Mouse (Mus musculus) erythroblast, embryonic 14.5 days (primary cell): ENCODE measurements around the gene Ppp3r2. TPM values are rescaled to one million over a fixed set of nuclear protein-coding genes. Genes with fewer than 3 reads are reported as not detected.

Source experiments
- H3K27me3 ChIP-seq: 2 replicates; pipeline ENCODE4 v1.6.1; 2012; ENCODE audit warnings: inconsistent platforms; ENCODE audit not compliant: control insufficient read depth
- H3K36me3 ChIP-seq: 2 replicates; pipeline ENCODE4 v1.6.1; 2012; ENCODE audit warnings: mild to moderate bottlenecking, inconsistent platforms; ENCODE audit not compliant: control insufficient read depth
- H3K4me1 ChIP-seq: 2 replicates; pipeline ENCODE4 v1.6.1; 2012; ENCODE audit warnings: inconsistent platforms; ENCODE audit not compliant: control insufficient read depth
- H3K4me3 ChIP-seq: replicated peaks from 2 replicates; pipeline ENCODE3; 2012; ENCODE audit warnings: moderate library complexity, mild to moderate bottlenecking, inconsistent platforms
- H3K9me3 ChIP-seq: 2 replicates; pipeline ENCODE4 v1.6.1; 2012; ENCODE audit warnings: low read length, inconsistent platforms, mixed read lengths; ENCODE audit not compliant: control insufficient read depth
- GATA1 ChIP-seq: IDR thresholded peaks from 2 replicates; pipeline ENCODE4 v1.6.1; 2012; ENCODE audit warnings: low read length, inconsistent platforms, mixed read lengths
- TAL1 ChIP-seq: IDR thresholded peaks from 3 replicates; pipeline ENCODE4 v1.6.1; 2012; ENCODE audit warnings: low read length, inconsistent platforms, mixed read lengths
- polyA plus RNA-seq: library from polyadenylated mRNA; stranded (reverse); fragments of >175 nt; gene quantifications from 2 replicates; pipeline ENCODE4 v1.2.3, GENCODE M21; 2012

Ppp3r2 gene
- not detected in 2 replicates for polyA plus RNA-seq

- Histone ChIP-seq H3K4me3 (no peak within 1 kb of the TSS), H3K9me3 (no peaks in the 10 kb centered on the region), H3K27me3 (no peaks in the 10 kb centered on the region), H3K4me1 (no peaks in the 10 kb centered on the region), H3K36me3 (no peaks in the 10 kb centered on the region)
- no peak for TF ChIP-seq TAL1
- no peak for TF ChIP-seq GATA1
These were observed at the start of gene Ppp3r2 for GRCm38 (mm10) chr4:49681812-49682211. TSS of gene Ppp3r2 (minus strand) at chr4:49682024.

GRCm38 (mm10) chr4:49729326-49729725, 47.5 kb upstream of the Ppp3r2 start:
- Histone ChIP-seq H3K27me3 (no peaks in the 10 kb centered on the region), H3K9me3 (no peaks in the 10 kb centered on the region), H3K4me3 (no peak overlapping the region), H3K4me1 (no peaks in the 10 kb centered on the region), H3K36me3 (no peaks in the 10 kb centered on the region)
- no peak for TF ChIP-seq TAL1
- TF ChIP-seq GATA1 = no peak

- no peaks in the 10 kb centered on the region for H3K9me3 ChIP-seq
- no peak overlapping the region for H3K4me3 ChIP-seq
- TF ChIP-seq TAL1 (no peak), GATA1 (no peak)
- no peaks in the 10 kb centered on the region for H3K4me1 ChIP-seq
- H3K36me3 ChIP-seq = no peaks in the 10 kb centered on the region
- no peaks in the 10 kb centered on the region for H3K27me3 ChIP-seq
These were observed 42.1 kb upstream of the Ppp3r2 start for GRCm38 (mm10) chr4:49723908-49724307.

- Histone ChIP-seq H3K36me3 (no peaks in the 10 kb centered on the region), H3K4me1 (no peaks in the 10 kb centered on the region), H3K27me3 (no peaks in the 10 kb centered on the region), H3K4me3 (no peak overlapping the region), H3K9me3 (no peaks in the 10 kb centered on the region)
- no peak for TF ChIP-seq TAL1
- TF ChIP-seq GATA1 = no peak
These were observed 9.8 kb upstream of the Ppp3r2 start for GRCm38 (mm10) chr4:49691405-49692194.

- no peak overlapping the region for H3K4me3 ChIP-seq
- no peaks in the 10 kb centered on the region for H3K4me1 ChIP-seq
- no peaks in the 10 kb centered on the region for H3K9me3 ChIP-seq
- no peak for TF ChIP-seq GATA1
- TF ChIP-seq TAL1 = no peak
- H3K36me3 ChIP-seq = no peaks in the 10 kb centered on the region
- H3K27me3 ChIP-seq = no peaks in the 10 kb centered on the region
These were observed 6.9 kb upstream of the Ppp3r2 start for GRCm38 (mm10) chr4:49688594-49689288.

- Histone ChIP-seq H3K4me3 (no peak overlapping the region), H3K27me3 (no peaks in the 10 kb centered on the region)
- TF ChIP-seq TAL1 (no peak), GATA1 (no peak)
These were observed 1.5 kb downstream of the Ppp3r2 start for GRCm38 (mm10) chr4:49680171-49680875.

GRCm38 (mm10) chr4:49676790-49677189, 5.0 kb downstream of the Ppp3r2 start:
- Histone ChIP-seq H3K36me3 (no peaks in the 10 kb centered on the region), H3K4me3 (no peak overlapping the region), H3K9me3 (no peaks in the 10 kb centered on the region), H3K4me1 (no peaks in the 10 kb centered on the region), H3K27me3 (no peaks in the 10 kb centered on the region)
- TF ChIP-seq GATA1 = no peak
- TF ChIP-seq TAL1 = no peak

More at GRCm38 (mm10) chr4:49680171-49680875, 1.5 kb downstream of the Ppp3r2 start:
- H3K4me1 ChIP-seq = no peaks in the 10 kb centered on the region
- no peaks in the 10 kb centered on the region for H3K9me3 ChIP-seq
- H3K36me3 ChIP-seq = no peaks in the 10 kb centered on the region

- H3K9me3 ChIP-seq = no peaks in the 10 kb centered on the region
- H3K27me3 ChIP-seq = no peaks in the 10 kb centered on the region
- H3K4me3 ChIP-seq = no peak overlapping the region
- no peaks in the 10 kb centered on the region for H3K4me1 ChIP-seq
- H3K36me3 ChIP-seq = no peaks in the 10 kb centered on the region
- TF ChIP-seq TAL1 (no peak), GATA1 (no peak)
These were observed 5.8 kb downstream of the Ppp3r2 start for GRCm38 (mm10) chr4:49676071-49676470.

GRCm38 (mm10) chr4:49664850-49665249, 17.0 kb downstream of the Ppp3r2 start:
- no peaks in the 10 kb centered on the region for H3K9me3 ChIP-seq
- TF ChIP-seq GATA1 (no peak), TAL1 (no peak)
- no peaks in the 10 kb centered on the region for H3K4me1 ChIP-seq
- peaks cover 29% of the 10 kb centered on the region for H3K36me3 ChIP-seq
- H3K4me3 ChIP-seq = no peak overlapping the region
- H3K27me3 ChIP-seq = no peaks in the 10 kb centered on the region
